Mouse (Mus musculus): ENCODE results near the gene Pm20d1.

The Pm20d1 gene

DNA sequence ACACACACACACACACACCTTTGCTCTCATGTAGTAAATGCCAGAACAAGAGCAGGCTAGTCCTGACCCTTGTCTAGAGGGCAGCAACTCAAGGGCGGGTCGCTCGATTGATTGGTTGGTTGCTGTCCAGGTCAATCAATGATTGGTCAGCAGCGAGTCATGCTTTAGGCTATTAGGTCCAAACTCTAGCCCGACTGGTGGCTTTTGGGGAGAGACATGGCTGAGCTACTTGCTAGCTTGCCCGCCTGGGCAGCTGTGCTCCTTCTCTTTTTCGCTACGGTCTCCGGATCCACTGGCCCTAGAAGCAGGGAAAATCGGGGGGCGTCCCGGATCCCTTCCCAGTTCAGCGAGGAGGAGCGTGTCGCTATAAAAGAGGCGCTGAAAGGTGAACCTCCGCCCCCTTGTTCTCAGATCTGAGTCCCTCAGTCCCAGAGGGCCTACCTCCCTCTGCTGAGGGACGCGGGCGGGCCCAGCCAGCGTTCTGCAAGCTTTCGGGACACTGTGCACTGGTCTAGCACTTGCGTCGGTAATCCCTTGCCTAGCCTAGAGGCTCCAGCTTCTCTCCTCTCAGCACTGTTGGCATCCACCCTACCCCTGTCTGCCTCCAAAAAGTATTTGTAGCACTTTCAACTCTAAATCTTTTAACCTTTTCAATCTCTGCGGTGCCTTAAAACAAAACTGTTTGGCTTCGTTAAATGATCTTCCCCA lies at the start of gene Pm20d1:
Gene Pm20d1 (plus strand): TSS at position 180 of the 708 bp plus-strand sequence.
- peak in 1 of 2 experiments; percentile 1 for DNase-seq (ENCODE audit: low spot score in 2 of 2)

DNA sequence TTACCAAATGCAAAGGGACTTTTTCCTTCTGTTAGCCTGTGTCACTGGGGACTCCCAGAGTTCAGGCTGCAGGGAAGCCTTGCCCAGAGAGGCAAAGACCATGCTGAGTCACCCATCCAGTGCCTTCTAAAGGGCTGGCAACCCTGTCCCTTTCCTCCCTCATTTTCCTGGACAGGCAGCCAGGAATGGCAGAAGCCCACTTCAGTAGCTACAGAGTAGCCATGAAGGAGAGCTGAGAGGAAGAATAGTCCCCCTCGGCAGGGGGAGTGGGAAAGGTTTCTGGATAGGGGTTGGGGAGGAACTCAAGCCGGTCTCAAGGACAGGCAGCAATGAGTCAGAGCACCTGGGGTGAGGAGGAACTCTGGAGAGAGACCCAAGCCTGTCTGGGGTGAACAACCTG lies 49.4 kb upstream of the Pm20d1 start:
- no peak for DNase-seq (ENCODE audit: low spot score in 2 of 2)

DNA sequence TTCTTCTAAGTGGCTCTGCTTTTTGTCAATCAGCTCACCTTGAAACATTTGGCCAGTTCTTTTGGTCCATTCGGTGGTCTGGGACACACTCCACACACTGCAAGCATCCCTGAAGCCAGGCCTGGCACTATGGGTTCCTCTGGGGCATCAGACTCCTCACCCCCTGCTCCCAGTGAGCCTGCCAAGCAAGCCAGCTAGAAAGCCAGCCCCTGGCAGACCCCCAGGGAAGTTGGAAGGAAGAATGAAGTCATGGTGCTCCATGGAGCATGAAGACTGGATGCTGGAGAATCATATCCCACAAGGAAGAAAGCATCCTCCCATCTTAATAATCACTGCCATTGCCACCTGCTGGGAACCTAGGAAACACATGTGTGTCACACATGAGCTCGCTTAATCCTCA lies 48.5 kb upstream of the Pm20d1 start:
- DNase-seq (ENCODE audit: low spot score in 2 of 2) = no peak

DNA sequence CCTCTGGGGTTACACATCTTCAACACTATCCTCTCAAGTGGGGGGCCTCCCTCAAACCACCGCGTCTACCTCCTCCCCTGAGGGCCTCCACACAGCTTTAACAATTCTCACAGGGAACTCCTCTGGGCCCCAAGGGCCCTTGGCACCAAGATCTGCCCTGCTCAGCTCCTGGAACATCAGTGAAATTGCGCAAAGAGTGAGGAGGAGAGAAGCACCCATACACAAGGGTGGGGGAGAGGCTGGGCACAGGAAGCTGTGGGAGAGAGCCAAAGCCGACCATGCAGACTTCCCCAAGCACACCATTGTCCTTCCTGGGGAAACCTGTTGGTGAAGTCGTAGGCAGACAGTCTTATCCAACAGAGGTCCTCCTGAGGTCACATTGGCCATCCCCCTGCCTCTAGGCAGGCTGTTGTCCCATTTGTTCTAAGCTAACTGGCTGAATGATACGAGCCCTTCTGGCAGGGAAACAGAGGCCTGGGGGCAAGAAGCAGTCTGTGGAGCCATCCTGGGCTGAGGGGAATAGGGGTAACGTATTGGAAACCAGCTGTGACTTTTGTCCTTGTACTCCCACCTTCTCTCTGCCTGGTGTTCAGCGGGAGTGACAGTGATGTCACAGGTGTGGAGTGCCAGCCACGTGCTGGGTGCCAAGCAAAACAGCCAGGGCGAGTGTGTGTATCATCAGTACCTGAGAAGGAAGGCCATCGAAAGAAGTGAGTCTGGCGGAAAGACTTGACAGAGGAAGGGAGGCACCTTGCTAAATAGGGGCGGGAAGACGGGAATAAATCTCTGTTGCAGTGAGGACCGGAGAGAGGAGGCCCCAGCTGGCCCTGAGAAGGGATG lies 47.3 kb upstream of the Pm20d1 start:
- DNase-seq (ENCODE audit: low spot score in 2 of 2) = no peak

DNA sequence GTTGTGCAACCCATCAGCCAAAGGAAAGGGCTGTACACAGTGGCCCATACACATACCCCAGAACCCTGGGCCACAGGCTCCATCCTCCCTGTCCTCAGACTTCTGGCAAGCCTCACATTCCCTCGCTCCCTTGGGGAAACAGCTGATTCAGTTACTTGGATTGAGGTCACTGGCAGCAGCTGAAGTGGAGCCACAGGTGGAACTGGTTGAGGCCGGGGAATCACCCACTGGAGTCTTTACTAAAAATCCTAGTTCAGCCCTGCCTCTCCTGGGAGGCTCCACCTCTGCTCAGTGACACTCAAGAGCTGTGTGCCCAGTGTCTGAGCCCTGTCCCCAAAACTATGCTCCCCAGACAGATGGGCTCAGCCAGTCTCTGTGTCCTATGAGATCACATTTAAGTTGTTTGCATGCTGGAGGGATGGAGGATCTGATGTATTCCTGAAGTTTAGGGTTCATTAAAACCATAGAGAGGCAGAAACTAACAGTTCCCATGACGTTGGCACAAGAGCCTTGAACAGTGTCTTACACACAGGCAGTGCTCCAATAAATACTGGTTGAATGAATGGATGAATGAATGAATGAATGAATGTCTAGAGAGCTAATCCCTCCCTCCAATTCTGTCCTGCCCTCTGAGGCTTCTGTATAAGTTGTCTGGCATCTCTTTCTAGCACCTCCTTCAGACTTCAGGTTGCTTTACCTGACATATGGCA lies 45.8 kb upstream of the Pm20d1 start:
- no peak for DNase-seq (ENCODE audit: low spot score in 2 of 2)

DNA sequence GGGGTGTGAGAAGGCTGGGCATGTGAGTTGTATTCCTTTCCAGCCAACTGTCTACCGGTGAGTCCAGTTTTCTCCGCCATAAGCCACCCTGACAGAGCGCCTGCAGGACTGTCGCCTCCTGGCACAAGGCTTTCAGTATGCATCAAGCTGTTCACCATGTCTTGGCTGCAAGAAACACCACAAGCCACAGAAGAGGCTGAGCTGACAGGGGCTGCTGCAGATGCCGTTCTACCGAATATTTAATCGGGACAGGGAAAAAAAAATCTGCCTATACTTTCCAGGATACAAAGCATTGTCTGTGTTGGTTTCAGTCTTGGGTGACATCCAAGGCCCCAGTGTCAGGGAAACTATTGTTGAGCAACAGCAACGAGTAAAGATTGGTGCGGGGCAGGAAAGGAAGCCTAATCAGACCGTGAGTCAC lies 45.3 kb upstream of the Pm20d1 start:
- DNase-seq (ENCODE audit: low spot score in 2 of 2) = no peak

DNA sequence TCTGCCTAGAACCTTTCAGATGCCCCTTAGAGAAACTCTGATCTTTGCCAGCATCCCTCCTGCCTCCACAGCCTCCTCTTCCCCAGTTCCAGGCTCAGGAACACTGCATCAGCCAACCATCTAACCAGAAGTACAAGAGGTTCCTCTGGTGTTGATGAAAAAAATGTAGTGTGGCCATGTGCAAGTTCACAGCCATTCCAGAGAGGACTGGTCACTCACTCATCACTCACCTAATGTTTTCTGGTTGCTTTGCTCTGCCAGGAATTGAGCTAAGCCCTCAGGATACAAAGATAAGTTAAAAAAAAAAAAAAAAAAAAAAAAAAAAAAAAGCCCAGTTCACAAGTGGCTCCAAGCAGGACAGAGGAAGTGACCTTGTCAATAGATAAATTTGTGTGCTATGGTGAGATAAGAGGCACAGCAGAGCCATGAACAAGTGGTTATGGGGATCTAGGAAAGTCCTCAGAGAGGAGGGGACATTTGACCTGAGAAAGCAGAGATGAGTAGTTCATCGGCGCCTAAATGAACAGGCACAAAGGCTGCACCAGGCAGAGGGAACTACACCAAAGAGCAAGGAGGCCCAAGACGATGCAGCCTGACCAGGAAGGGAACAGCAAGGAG lies 42.9 kb upstream of the Pm20d1 start:
- DNase-seq (ENCODE audit: low spot score in 2 of 2) = no peak

DNA sequence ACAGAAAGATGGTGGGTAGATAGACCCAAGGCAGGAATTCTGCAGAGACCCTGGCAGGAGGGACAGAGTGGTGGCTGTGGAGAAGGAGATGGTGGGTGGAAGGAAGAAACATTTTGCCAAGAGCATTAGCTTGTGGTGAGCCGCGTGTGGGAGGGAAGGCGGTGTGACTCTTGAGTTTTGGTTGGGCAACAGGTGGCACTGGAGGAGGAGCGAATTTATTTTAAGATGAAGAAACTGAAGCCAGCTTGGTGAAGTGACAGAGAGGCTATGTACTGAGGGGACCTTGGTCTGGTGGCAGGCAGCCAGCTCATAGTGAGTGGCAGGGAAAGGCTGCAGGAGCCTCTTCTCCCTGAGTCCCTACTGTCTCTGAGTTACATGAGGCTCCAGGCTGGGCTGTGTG lies 42.3 kb upstream of the Pm20d1 start:
- no peak for DNase-seq (ENCODE audit: low spot score in 2 of 2)

DNA sequence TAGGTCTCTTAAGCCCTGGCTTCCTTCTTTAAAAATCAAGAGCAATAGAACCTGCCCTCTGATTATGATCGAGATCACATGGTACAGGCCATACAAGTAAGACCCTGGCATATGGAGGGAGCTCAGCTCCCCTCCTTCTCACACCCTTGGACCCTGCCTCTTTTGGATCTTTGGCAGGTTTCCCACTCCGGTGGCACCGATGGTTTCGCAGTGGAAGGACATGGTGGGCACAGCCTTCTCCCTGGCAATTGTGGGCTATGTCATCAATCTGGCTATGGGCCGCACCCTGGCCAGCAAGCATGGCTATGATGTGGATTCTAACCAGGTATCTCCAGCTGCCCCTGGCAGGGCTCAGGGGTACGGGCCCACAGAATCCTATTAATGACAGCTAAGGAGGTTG lies 40.0 kb upstream of the Pm20d1 start:
- DNase-seq (ENCODE audit: low spot score in 2 of 2) = no peak

DNA sequence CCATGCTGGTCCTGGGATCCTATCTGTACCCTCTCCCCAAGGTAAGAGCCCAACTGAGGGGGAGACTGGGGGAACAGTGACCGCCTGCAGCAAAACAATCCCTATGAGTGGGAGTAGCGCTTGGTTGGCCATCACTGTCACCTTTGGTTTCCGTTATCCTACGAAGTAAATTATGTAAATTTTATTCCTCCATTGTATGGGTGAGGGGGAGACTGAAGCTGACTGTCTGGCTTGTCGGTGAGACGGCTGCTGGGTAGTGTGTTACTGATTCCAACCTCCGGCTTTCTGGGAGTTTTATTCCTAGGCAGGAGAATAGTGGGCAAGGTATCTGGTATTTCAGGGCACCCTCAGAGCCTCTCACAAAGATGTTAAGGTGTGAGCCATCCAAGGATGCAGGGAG lies 38.4 kb upstream of the Pm20d1 start:
- no peak for DNase-seq (ENCODE audit: low spot score in 2 of 2)

DNA sequence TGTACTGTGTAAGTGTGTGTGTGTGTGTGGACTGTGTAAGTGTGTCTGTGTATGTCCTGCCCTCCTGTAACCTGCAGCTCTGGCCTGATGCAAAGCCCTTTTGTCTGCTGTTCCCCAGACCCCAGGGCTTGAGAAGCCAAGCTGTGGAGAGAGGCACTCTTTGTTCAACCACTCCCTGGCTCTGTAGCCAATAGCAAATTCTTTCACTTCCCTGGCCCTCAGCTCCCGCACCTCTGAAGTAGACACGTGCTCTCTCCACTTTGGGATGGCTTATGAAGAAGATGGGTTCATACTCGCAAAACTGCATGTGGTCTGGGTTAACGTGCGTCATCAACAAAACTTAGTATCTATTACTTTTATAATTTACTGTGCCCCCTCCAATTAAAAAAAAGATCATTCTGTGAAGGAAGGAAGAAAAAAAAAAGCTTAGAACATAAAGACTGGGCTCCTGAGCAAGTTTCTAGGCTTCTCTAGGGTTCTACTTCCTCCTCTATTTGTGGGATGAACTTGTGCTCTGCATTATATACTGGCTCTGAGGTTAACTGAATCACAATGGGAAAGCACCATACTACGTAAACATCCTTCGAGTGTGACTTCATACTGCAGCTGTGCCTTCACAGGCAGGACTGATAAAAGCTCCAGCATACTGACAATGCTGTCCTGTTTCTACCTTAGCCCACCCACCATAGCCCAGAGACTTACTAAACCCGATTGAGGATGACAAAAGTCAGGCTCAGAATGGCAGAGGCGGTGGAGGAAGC lies 37.3 kb upstream of the Pm20d1 start:
- DNase-seq (ENCODE audit: low spot score in 2 of 2) = no peak

DNA sequence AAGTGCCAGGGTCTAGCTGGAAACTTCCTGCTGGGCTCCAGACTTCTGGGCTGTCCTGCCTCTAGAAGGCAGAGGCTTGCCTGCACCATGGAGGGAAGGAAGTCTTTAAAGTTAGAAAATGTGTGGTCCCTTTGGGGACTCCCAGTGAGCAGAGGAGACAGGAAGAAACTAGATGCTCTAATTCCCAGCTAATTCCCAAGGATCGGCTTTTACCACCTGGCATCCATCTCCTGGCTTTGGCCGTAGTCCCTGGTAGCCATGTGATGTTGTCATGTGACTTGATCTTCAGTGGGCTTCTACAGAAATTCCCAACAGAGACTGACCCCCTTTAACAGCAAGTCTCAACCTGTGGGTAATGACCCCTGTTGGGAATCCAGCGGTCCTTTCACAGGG lies 36.8 kb upstream of the Pm20d1 start:
- no peak for DNase-seq (ENCODE audit: low spot score in 2 of 2)

DNA sequence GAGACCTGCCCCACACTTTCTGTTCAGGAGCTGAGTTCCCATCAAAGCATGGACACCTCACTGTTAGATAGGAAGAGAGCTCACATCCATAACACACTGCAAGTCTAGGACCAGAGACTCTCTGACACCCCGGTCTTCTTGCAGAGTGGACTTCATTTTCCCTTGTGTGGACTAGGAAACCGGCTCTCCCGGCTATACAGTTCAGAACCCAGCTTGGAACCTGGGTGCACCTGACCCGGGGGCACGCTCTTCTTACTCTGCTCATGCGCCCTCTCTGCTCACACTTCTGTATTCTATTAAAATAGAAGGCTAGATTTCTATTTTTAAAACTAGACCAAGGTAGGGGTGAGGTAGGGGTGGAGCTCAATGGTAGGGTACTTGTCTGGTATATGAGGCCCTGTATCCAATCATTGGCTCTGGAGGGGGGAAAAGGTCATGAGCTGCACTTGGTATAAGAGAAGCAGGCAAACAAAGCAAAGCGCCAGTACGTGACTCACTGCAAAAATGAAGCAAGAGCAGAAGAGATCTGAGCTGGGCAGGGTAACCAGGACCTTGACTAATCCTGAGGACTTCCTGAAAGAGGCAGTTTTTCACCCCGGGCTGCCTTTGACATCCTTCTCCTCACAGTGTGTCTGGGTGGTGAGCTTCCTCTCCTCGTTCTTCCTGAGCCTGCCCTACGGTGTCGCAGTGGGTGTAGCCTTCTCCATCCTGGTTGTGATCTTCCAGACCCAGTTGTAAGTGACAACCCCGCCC lies 35.9 kb upstream of the Pm20d1 start:
- no peak for DNase-seq (ENCODE audit: low spot score in 2 of 2)

DNA sequence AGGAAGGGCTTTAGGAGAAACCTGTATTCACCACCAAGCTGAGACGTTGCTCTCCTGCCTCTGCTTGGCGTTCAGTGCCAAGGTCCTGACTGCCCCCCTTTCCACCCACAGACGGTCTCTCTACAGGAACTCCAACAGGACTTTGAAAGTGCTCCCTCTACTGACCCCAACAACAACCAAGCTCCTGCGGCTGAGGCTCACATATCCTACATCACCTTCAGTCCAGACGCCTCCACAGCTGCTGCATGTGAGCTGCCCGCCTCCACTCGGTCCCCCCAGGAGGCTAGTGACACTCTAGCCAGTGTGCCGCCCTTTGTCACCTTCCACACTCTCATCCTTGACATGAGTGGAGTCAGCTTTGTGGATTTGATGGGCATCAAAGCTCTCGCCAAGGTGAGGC lies 33.5 kb upstream of the Pm20d1 start:
- no peak for DNase-seq (ENCODE audit: low spot score in 2 of 2)

DNA sequence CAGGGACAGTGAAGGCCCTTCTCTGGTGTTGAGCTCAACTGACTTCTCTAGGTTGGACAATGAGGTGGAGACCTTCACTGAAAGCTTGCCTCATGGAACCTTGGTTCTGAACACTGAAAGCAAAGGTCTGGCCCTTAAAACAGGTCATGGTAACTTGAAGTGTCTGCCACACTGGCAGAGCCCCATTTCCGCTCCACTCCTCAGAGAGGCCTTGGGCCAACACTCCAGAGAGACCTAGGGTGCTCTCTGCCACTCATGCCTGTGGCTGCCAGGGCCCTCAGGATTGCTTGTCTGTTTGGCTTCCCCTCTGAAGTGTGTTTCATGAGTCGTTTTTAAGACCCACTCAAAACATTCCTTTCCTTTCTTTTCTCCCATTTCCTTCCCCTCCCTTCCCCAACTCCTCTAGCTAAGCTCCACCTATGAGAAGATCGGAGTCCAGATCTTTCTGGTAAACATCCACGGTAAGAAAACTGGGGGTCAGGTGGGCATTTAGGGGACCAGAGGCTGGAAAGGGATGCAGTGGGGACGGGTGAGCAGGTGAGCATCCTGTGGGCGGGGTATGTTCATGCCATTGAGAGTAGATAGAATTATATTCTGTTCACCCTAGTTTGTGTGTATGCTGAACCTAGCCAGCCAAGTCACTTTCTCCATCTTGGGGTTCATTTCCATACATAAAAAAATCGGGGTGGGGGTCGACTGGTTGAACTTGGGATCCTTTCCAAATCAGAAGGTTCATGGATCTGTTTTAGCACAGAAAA lies 32.4 kb upstream of the Pm20d1 start:
- DNase-seq (ENCODE audit: low spot score in 2 of 2) = no peak

DNA sequence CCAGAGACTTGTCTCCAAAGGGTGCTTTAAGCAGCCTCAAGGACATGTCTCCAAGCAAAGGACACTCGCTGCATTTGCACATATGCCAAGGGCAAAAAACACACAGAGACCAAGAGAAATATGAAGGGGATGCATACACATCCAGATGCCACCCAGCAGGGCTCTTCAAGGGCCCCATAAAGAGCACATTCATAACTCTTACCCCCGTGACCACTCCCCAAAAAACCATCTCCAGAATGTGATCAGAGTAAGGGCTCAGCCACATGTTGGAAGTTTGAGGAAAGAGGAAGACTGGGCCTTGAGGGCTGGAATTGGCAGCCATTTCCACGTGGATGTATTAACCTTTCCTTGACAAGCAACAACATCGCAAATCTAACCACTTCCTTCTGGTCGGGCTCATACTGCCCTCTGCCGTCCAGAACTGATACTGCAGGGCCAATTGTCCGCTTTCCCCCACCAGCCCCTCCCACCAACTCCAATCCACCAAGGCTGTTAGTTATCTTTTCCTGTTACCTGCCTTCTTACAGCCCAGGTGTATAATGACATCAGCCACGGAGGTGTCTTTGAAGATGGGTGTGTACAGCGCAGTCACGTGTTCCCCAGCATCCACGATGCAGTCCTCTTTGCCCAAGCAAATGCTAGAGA lies 31.7 kb upstream of the Pm20d1 start:
- DNase-seq (ENCODE audit: low spot score in 2 of 2) = peak; percentile 57 to 76

DNA sequence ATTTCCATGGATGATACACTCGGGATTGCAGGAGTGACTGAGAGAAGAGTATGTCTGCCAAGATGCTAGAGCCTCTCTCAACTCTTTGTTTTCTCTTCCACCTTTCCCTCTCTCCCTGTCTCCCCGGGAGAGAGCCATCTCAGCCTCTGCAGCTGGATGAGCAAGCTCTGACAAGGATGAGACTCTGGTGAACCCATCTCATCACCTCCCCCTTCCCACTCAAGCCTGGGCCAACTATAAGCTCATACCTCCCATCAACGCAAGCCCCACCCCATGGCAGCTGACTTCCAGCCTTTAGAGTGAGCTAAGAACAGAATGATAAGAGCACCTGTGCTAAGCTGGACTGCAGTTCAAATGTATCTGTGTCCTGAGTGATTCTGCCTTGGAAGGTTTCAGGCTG lies 27.9 kb upstream of the Pm20d1 start:
- no peak for DNase-seq (ENCODE audit: low spot score in 2 of 2)

DNA sequence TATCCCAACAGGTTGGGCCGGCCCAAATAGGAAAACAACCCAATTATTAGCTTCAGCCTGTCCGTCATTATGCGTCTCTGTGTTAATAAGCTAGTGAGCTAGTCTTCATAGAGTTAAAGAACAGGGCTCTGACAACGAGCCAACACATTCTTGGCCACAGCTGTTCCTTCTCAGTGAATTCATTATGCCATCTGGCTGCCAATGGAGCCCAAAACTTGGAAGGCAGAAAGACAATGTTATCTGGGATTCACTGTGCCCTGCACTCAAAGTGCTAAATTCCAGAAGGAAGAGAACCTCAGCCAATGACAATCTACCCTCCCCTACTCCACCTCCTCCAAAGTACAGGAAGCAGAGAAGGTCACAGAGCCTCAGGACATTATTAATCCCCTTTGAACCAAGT lies 26.5 kb upstream of the Pm20d1 start:
- DNase-seq (ENCODE audit: low spot score in 2 of 2) = no peak

DNA sequence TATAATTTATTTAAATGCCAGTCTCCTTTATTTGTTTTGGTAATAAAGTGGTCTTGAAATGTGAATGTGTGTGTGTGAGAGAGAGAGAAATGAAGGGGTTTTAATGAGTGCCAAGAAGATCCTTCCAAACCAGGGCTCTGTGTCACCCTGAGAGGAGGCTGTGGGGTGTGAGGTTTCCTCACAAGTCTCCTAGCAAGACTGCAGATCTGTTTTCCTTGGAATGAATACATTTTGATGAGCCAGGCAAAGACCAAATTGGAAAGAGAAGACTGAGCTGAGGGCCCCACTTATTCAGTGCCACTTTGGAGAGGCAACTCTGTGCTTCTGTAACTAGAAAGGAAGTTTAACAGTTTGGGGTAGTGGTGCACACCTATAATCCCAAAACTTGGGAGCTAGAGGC lies 25.7 kb upstream of the Pm20d1 start:
- no peak for DNase-seq (ENCODE audit: low spot score in 2 of 2)

DNA sequence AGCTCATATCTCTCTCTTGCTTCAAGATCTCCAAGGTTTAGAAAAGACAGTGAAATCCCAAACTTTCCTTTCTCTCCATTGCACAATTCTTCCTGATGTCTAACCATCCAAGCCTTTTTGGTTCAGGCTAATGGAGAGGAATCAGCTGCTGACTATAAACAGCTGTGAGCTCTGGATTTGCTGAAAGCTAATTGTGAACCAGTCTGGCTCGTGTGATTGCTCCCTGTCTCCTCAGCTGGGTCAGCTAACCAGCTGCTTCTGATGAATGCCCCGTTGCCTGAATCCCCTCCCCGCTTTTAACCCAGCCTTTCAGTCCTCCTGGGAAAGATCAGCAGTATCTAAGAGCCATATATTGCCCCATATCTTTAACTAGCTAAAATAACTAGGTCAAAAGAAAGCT lies 2.6 kb upstream of the Pm20d1 start:
- no peak for DNase-seq (ENCODE audit: low spot score in 2 of 2)

Data from natural killer cell, adult 2 months (primary cell).